Mouse (Mus musculus): Measurements from ENCODE around the gene Cbfb. TPM values are rescaled to one million over a fixed set of nuclear protein-coding genes. Genes with fewer than 3 reads are reported as not detected.
A peak's percentile ranks its signal among the peaks of the same experiment; 100 is the strongest.

Gene Cbfb
- total RNA-seq, 4 experiments from 2014 or later: 17.4 to 21.8 (median 18.4) TPM

- DNase-seq (ENCODE audit: low spot score in 2 of 2): no peak
Measured at GRCm38 (mm10) chr8:105237442-105238142, 67.1 kb downstream of the Cbfb start.

GRCm38 (mm10) chr8:105241016-105241415 lies 70.5 kb downstream of the Cbfb start:
- DNase-seq (ENCODE audit: low spot score in 2 of 2): no peak

GRCm38 (mm10) chr8:105251954-105252353 lies 81.5 kb downstream of the Cbfb start:
- no peak for DNase-seq (ENCODE audit: low spot score in 2 of 2)

GRCm38 (mm10) chr8:105252680-105253537 lies 82.4 kb downstream of the Cbfb start:
- DNase-seq (ENCODE audit: low spot score in 2 of 2): no peak

GRCm38 (mm10) chr8:105253766-105254151 lies 83.3 kb downstream of the Cbfb start:
- no peak for DNase-seq (ENCODE audit: low spot score in 2 of 2)

GRCm38 (mm10) chr8:105254152-105254965 lies 83.9 kb downstream of the Cbfb start:
- DNase-seq (ENCODE audit: low spot score in 2 of 2): peak; percentile 74 to 82

GRCm38 (mm10) chr8:105254966-105255350 lies 84.5 kb downstream of the Cbfb start, which contains the start of gene B3gnt9:
Gene B3gnt9 (minus strand): TSS chr8:105255153.
- no peak for DNase-seq (ENCODE audit: low spot score in 2 of 2)

- DNase-seq (ENCODE audit: low spot score in 2 of 2): no peak
Measured at GRCm38 (mm10) chr8:105257318-105258114, 87.0 kb downstream of the Cbfb start.

- no peak for DNase-seq (ENCODE audit: low spot score in 2 of 2)
Measured at GRCm38 (mm10) chr8:105258911-105259720, 88.6 kb downstream of the Cbfb start.

- DNase-seq (ENCODE audit: low spot score in 2 of 2): no peak
Measured at GRCm38 (mm10) chr8:105259721-105260320, 89.3 kb downstream of the Cbfb start.

- no peak for DNase-seq (ENCODE audit: low spot score in 2 of 2)
Measured at GRCm38 (mm10) chr8:105260371-105261099, 90.1 kb downstream of the Cbfb start.

- DNase-seq (ENCODE audit: low spot score in 2 of 2): no peak
Measured at GRCm38 (mm10) chr8:105261326-105261980, 91.0 kb downstream of the Cbfb start.

GRCm38 (mm10) chr8:105263244-105263912 lies 92.9 kb downstream of the Cbfb start:
- DNase-seq (ENCODE audit: low spot score in 2 of 2): no peak

- DNase-seq (ENCODE audit: low spot score in 2 of 2): no peak
Measured at GRCm38 (mm10) chr8:105264024-105264982, 93.8 kb downstream of the Cbfb start, which contains the start of the genes Tradd and Fbxl8. Gene Tradd (minus strand): TSS chr8:105264609. Gene Fbxl8 (plus strand): TSS chr8:105264648.

- no peak for DNase-seq (ENCODE audit: low spot score in 2 of 2)
Measured at GRCm38 (mm10) chr8:105265128-105265527, 94.7 kb downstream of the Cbfb start.

GRCm38 (mm10) chr8:105266775-105267174 lies 96.3 kb downstream of the Cbfb start:
- no peak for DNase-seq (ENCODE audit: low spot score in 2 of 2)

All from left cerebral cortex, adult 8-10 months (tissue).